Mouse (Mus musculus): ENCODE data around the gene Atxn1.

Gene Atxn1

GRCm38 (mm10) chr13:45620281-45620680 is 344.5 kb downstream of the Atxn1 start:
- peak; percentile 28 for DNase-seq

GRCm38 (mm10) chr13:45617988-45618387 is 346.8 kb downstream of the Atxn1 start:
- DNase-seq = no peak

GRCm38 (mm10) chr13:45614762-45615161 is 350.0 kb downstream of the Atxn1 start:
- peak; percentile 25 for DNase-seq

GRCm38 (mm10) chr13:45613346-45613745 is 351.5 kb downstream of the Atxn1 start:
- DNase-seq = peak; percentile 78

- DNase-seq = no peak
These were observed 353.3 kb downstream of the Atxn1 start for GRCm38 (mm10) chr13:45611554-45611953.

- DNase-seq = peak; percentile 11
These were observed 355.3 kb downstream of the Atxn1 start for GRCm38 (mm10) chr13:45609461-45609860.

GRCm38 (mm10) chr13:45608593-45608992 is 356.2 kb downstream of the Atxn1 start:
- DNase-seq = peak; percentile 22

GRCm38 (mm10) chr13:45607946-45608345 is 356.9 kb downstream of the Atxn1 start:
- no peak for DNase-seq

GRCm38 (mm10) chr13:45603636-45604035 is 361.2 kb downstream of the Atxn1 start:
- DNase-seq = no peak

GRCm38 (mm10) chr13:45600443-45600842 is 364.4 kb downstream of the Atxn1 start:
- peak; percentile 80 for DNase-seq

- DNase-seq = no peak
These were observed 365.0 kb downstream of the Atxn1 start for GRCm38 (mm10) chr13:45599831-45600230.

- DNase-seq = no peak
These were observed 369.4 kb downstream of the Atxn1 start for GRCm38 (mm10) chr13:45595416-45595815.

- no peak for DNase-seq
These were observed 370.9 kb downstream of the Atxn1 start for GRCm38 (mm10) chr13:45593914-45594313.

GRCm38 (mm10) chr13:45590898-45591297 is 373.9 kb downstream of the Atxn1 start:
- DNase-seq = no peak

GRCm38 (mm10) chr13:45583061-45583460 is 381.7 kb downstream of the Atxn1 start:
- DNase-seq = no peak

- no peak for DNase-seq
These were observed 382.5 kb downstream of the Atxn1 start for GRCm38 (mm10) chr13:45582294-45582693.

- DNase-seq = no peak
These were observed 385.1 kb downstream of the Atxn1 start for GRCm38 (mm10) chr13:45579751-45580150.

- DNase-seq = no peak
These were observed 387.0 kb downstream of the Atxn1 start for GRCm38 (mm10) chr13:45577784-45578183.

GRCm38 (mm10) chr13:45577366-45577765 is 387.4 kb downstream of the Atxn1 start:
- DNase-seq = no peak

- no peak for DNase-seq
These were observed 388.6 kb downstream of the Atxn1 start for GRCm38 (mm10) chr13:45576185-45576584.

GRCm38 (mm10) chr13:45572768-45573167 is 392.0 kb downstream of the Atxn1 start:
- peak; percentile 66 for DNase-seq

- DNase-seq = peak; percentile 91
These were observed 393.0 kb downstream of the Atxn1 start for GRCm38 (mm10) chr13:45571795-45572262.

GRCm38 (mm10) chr13:45569932-45570331 is 394.9 kb downstream of the Atxn1 start:
- DNase-seq = no peak

GRCm38 (mm10) chr13:45564946-45565345 is 399.9 kb downstream of the Atxn1 start:
- no peak for DNase-seq

- DNase-seq = peak; percentile 32
These were observed 402.8 kb downstream of the Atxn1 start for GRCm38 (mm10) chr13:45562011-45562410.

- peak; percentile 55 for DNase-seq
These were observed 404.3 kb downstream of the Atxn1 start for GRCm38 (mm10) chr13:45560543-45560942.

Measured in retina, postnatal 1 day (tissue).